Mouse (Mus musculus) forebrain, embryonic 14.5 days (tissue): ENCODE measurements at regions not wholly inside any gene's neighbourhood (a gene's known extent, or its start where the extent isn't known, plus 50 kb on each side); places are given as distances from the start of the nearest gene placed in this dataset.

Source experiments
- ATAC-seq: fragments of 200-750 bp; cut with Nextera tagmentation; 2 replicates; pipeline ENCODE4 v1.8.0; 2017; ENCODE audit warnings: mild to moderate bottlenecking, moderate library complexity
- DNase-seq: peaks from one replicate; pipeline ENCODE4 v3.0.0-alpha.2; 2015; ENCODE audit warnings: low spot score
- H3K27ac ChIP-seq: fragments of 300-500 bp; sonication (generic); 2 replicates; pipeline ENCODE4 v1.5.1; 2014; ENCODE audit warnings: low read depth, mild to moderate bottlenecking, control low read depth, low read length, moderate library complexity
- H3K27me3 ChIP-seq: fragments of 300-500 bp; sonication (generic); replicated peaks from 2 replicates; pipeline ENCODE4 v1.6.1; 2014; ENCODE audit warnings: low read length, control low read depth, mixed read lengths; ENCODE audit not compliant: control insufficient read depth, insufficient read depth
- H3K36me3 ChIP-seq: fragments of 300-500 bp; sonication (generic); 2 replicates; pipeline ENCODE4 v1.6.1; 2014; ENCODE audit warnings: low read length, control low read depth; ENCODE audit not compliant: control insufficient read depth, insufficient read depth
- H3K4me1 ChIP-seq: fragments of 300-500 bp; sonication (generic); 2 replicates; pipeline ENCODE4 v1.6.1; 2014; ENCODE audit warnings: antibody characterized with exemption, low read length, control low read depth; ENCODE audit not compliant: control insufficient read depth, insufficient read depth
- H3K4me2 ChIP-seq: fragments of 300-500 bp; sonication (generic); 2 replicates; pipeline ENCODE4 v1.6.1; 2014; ENCODE audit warnings: mild to moderate bottlenecking, control low read depth, low read length
- H3K4me3 ChIP-seq: fragments of 300-500 bp; sonication (generic); 2 replicates; pipeline ENCODE4 v1.5.1; 2014; ENCODE audit warnings: low read depth, low read length, control low read depth
- H3K9ac ChIP-seq: fragments of 300-500 bp; sonication (generic); 2 replicates; pipeline ENCODE4 v1.6.1; 2014; ENCODE audit warnings: mild to moderate bottlenecking, low read length, control low read depth, moderate library complexity
- H3K9me3 ChIP-seq: fragments of 300-500 bp; sonication (generic); replicated peaks from 2 replicates; pipeline ENCODE4 v1.6.1; 2016; ENCODE audit warnings: low read length, control low read depth, mixed read lengths; ENCODE audit not compliant: control insufficient read depth
- WGBS: fragments of 180-500 bp; shearing (Covaris S2); extraction: QIAGEN DNeasy Blood & Tissue Kit; methylation state at CpG from one replicate; pipeline ENCODE4 v1.1.7; 2014; 5-methylcytosine and 5-hydroxymethylcytosine counted together

GRCm38 (mm10) chr12:26653781-26654180 lies 184.8 kb downstream of the Cmpk2 start:
- no peak overlapping the region for H3K4me3 ChIP-seq
- DNase-seq (no peak), ATAC-seq (no peak)
- H3K4me1 ChIP-seq, result no peaks in the 10 kb centered on the region
- H3K9me3 ChIP-seq, result no peaks in the 10 kb centered on the region
- H3K4me2 ChIP-seq, result no peak overlapping the region
- H3K27ac ChIP-seq, result no peak overlapping the region
- no peak overlapping the region for H3K9ac ChIP-seq
- H3K36me3 ChIP-seq, result no peaks in the 10 kb centered on the region
- no peaks in the 10 kb centered on the region for H3K27me3 ChIP-seq
- WGBS, result 82% methylated on average over 6 of the region's 6 CpGs

GRCm38 (mm10) chr12:26646141-26646540 lies 177.1 kb downstream of the Cmpk2 start:
- Histone ChIP-seq H3K27me3 (no peaks in the 10 kb centered on the region), H3K4me1 (no peaks in the 10 kb centered on the region), H3K4me3 (no peak overlapping the region), H3K4me2 (no peak overlapping the region), H3K9ac (no peak overlapping the region), H3K9me3 (no peaks in the 10 kb centered on the region), H3K27ac (no peak overlapping the region), H3K36me3 (no peaks in the 10 kb centered on the region)
- ATAC-seq, result no peak
- DNase-seq, result peak; percentile 28

GRCm38 (mm10) chr12:26635665-26636241 lies 166.7 kb downstream of the Cmpk2 start:
- no peak overlapping the region for H3K4me3 ChIP-seq
- no peak overlapping the region for H3K9ac ChIP-seq
- no peaks in the 10 kb centered on the region for H3K36me3 ChIP-seq
- H3K9me3 ChIP-seq, result no peaks in the 10 kb centered on the region
- H3K27ac ChIP-seq, result peak overlapping the region; percentile 77
- 24% methylated on average over 4 of the region's 4 CpGs for WGBS
- peak; percentile 70 for ATAC-seq
- no peaks in the 10 kb centered on the region for H3K27me3 ChIP-seq
- H3K4me2 ChIP-seq, result no peak overlapping the region
- DNase-seq, result peak; percentile 62
- peaks cover 23% of the 10 kb centered on the region for H3K4me1 ChIP-seq

GRCm38 (mm10) chr12:26635253-26635652 lies 166.2 kb downstream of the Cmpk2 start:
- H3K27ac ChIP-seq, result peak overlapping the region; percentile 77
- no peak overlapping the region for H3K9ac ChIP-seq
- H3K9me3 ChIP-seq, result no peaks in the 10 kb centered on the region
- H3K27me3 ChIP-seq, result no peaks in the 10 kb centered on the region
- H3K4me1 ChIP-seq, result peaks cover 26% of the 10 kb centered on the region
- DNase-seq, result peak; percentile 94
- peak; percentile 70 for ATAC-seq
- H3K36me3 ChIP-seq, result no peaks in the 10 kb centered on the region
- WGBS, result 19% methylated on average over 3 of the region's 3 CpGs
- no peak overlapping the region for H3K4me3 ChIP-seq
- no peak overlapping the region for H3K4me2 ChIP-seq

- Histone ChIP-seq H3K27ac (peak overlapping the region; percentile 93), H3K4me1 (peaks cover 27% of the 10 kb centered on the region), H3K4me3 (no peak overlapping the region), H3K4me2 (peak overlapping the region; percentile 30), H3K36me3 (no peaks in the 10 kb centered on the region), H3K9ac (peak overlapping the region; percentile 40; the same call in 1 of the 2 replicates), H3K27me3 (no peaks in the 10 kb centered on the region), H3K9me3 (no peaks in the 10 kb centered on the region)
- 0% methylated on average over 1 of the region's 1 CpGs for WGBS
- DNase-seq, result peak; percentile 92
- ATAC-seq, result peak; percentile 87
These were observed 162.8 kb downstream of the Cmpk2 start for GRCm38 (mm10) chr12:26631795-26632122.

GRCm38 (mm10) chr12:26631111-26631794 lies 162.2 kb downstream of the Cmpk2 start:
- peak overlapping the region; percentile 93 for H3K27ac ChIP-seq
- H3K9ac ChIP-seq, result peak overlapping the region; percentile 40; the same call in 1 of the 2 replicates
- WGBS, result 3% methylated on average over 4 of the region's 4 CpGs
- H3K36me3 ChIP-seq, result no peaks in the 10 kb centered on the region
- no peak overlapping the region for H3K4me3 ChIP-seq
- peak overlapping the region; percentile 30 for H3K4me2 ChIP-seq
- ATAC-seq, result peak; percentile 70
- H3K27me3 ChIP-seq, result no peaks in the 10 kb centered on the region
- H3K9me3 ChIP-seq, result no peaks in the 10 kb centered on the region
- peaks cover 27% of the 10 kb centered on the region for H3K4me1 ChIP-seq
- DNase-seq, result peak; percentile 77

- Histone ChIP-seq H3K9ac (peak overlapping the region; percentile 23; the same call in 1 of the 2 replicates), H3K9me3 (no peaks in the 10 kb centered on the region), H3K4me1 (peaks cover 13% of the 10 kb centered on the region), H3K36me3 (no peaks in the 10 kb centered on the region), H3K27me3 (no peaks in the 10 kb centered on the region), H3K27ac (peak overlapping the region; percentile 84), H3K4me3 (no peak overlapping the region), H3K4me2 (no peak overlapping the region)
- 66% methylated on average over 12 of the region's 12 CpGs for WGBS
- ATAC-seq, result peak; percentile 82
- no peak for DNase-seq
These were observed 152.3 kb downstream of the Cmpk2 start for GRCm38 (mm10) chr12:26621135-26621932.

GRCm38 (mm10) chr12:26620501-26621134 lies 151.6 kb downstream of the Cmpk2 start:
- Histone ChIP-seq H3K4me1 (peaks cover 13% of the 10 kb centered on the region), H3K27me3 (no peaks in the 10 kb centered on the region), H3K9me3 (no peaks in the 10 kb centered on the region), H3K4me3 (no peak overlapping the region), H3K36me3 (no peaks in the 10 kb centered on the region), H3K4me2 (no peak overlapping the region), H3K9ac (peak overlapping the region; percentile 23; the same call in 1 of the 2 replicates), H3K27ac (peak overlapping the region; percentile 84)
- 36% methylated on average over 8 of the region's 8 CpGs for WGBS
- ATAC-seq, result peak; percentile 80
- peak; percentile 75 for DNase-seq
